Mouse (Mus musculus) MEL (cell line): ENCODE results near the gene Fam199x. TPM values are rescaled to one million over a fixed set of nuclear protein-coding genes. Genes with fewer than 3 reads are reported as not detected.

ENCODE experiments used
- DNase-seq: peaks from one replicate; pipeline ENCODE4 v3.0.0; 2011; ENCODE audit warnings: low read depth, low spot score
- H3K27ac ChIP-seq: 2 replicates; pipeline ENCODE4 v1.5.1; 2012; ENCODE audit warnings: low read depth, mild to moderate bottlenecking, control low read depth, low read length, moderate library complexity; ENCODE audit not compliant: control insufficient read depth
- H3K27me3 ChIP-seq, 2 experiments: fragments of 150-350 bp in 1 of 2; sonication (generic) in 1 of 2; 2 replicates each; pipeline ENCODE4 v1.6.1; 2012; ENCODE audit warnings: low read length in 2 of 2, mild to moderate bottlenecking in 2 of 2, improper control_type of control experiment in 1 of 2, moderate library complexity in 1 of 2; ENCODE audit not compliant: insufficient read depth in 2 of 2, control insufficient read depth in 1 of 2
- H3K36me3 ChIP-seq, 2 experiments: 2 replicates each; pipeline ENCODE4 v1.6.1; 2012 to 2014; ENCODE audit warnings: low read length in 2 of 2, improper control_type of control experiment in 1 of 2, inconsistent platforms in 1 of 2, mild to moderate bottlenecking in 1 of 2; ENCODE audit not compliant: insufficient read depth in 2 of 2, control insufficient read depth in 1 of 2
- H3K4me1 ChIP-seq, 2 experiments: fragments of 150-350 bp in 1 of 2; sonication (generic) in 1 of 2; 2 replicates each; pipeline ENCODE4 v1.6.1; 2012; ENCODE audit warnings: low read length in 2 of 2, improper control_type of control experiment in 1 of 2, mild to moderate bottlenecking in 1 of 2; ENCODE audit not compliant: insufficient read depth in 2 of 2, control insufficient read depth in 1 of 2
- H3K4me3 ChIP-seq, 2 experiments: fragments of 150-350 bp in 1 of 2; sonication (generic) in 1 of 2; 2 replicates each; pipeline ENCODE4 v1.5.1; 2012; ENCODE audit warnings: low read depth in 2 of 2, low read length in 2 of 2, mild to moderate bottlenecking in 2 of 2, moderate library complexity in 2 of 2, control low read depth in 1 of 2, improper control_type of control experiment in 1 of 2; ENCODE audit not compliant: control insufficient read depth in 1 of 2, insufficient read depth in 1 of 2
- H3K79me2 ChIP-seq: 2 replicates; pipeline ENCODE4 v1.6.1; 2012; ENCODE audit warnings: mild to moderate bottlenecking, low read length, moderate library complexity; ENCODE audit not compliant: control insufficient read depth, poor library complexity, insufficient read depth
- H3K9ac ChIP-seq: 2 replicates; pipeline ENCODE4 v1.6.1; 2012; ENCODE audit warnings: low read depth, mild to moderate bottlenecking, control low read depth, low read length, moderate library complexity; ENCODE audit not compliant: control insufficient read depth, poor library complexity, severe bottlenecking
- H3K9me3 ChIP-seq: fragments of 150-350 bp; sonication (generic); replicated peaks from 2 replicates; pipeline ENCODE4 v1.6.1; 2012; ENCODE audit warnings: mild to moderate bottlenecking, low read length, improper control_type of control experiment, moderate library complexity; ENCODE audit not compliant: insufficient read depth
- CHD1 ChIP-seq: IDR thresholded peaks from 2 replicates; pipeline ENCODE4 v1.6.1; 2012; ENCODE audit warnings: low read depth, mild to moderate bottlenecking, inconsistent platforms, low read length, improper control_type of control experiment
- CHD2 ChIP-seq: IDR thresholded peaks from 2 replicates; pipeline ENCODE4 v1.6.1; 2011; ENCODE audit warnings: low read length, improper control_type of control experiment
- CTCF ChIP-seq, 3 experiments: IDR thresholded peaks in 2 of 3; conservative IDR thresholded peaks in 1 of 3; 2 replicates each; pipeline ENCODE4 v1.5.1; 2011 to 2012; ENCODE audit warnings: low read length in 3 of 3, low read depth in 2 of 3, mild to moderate bottlenecking in 2 of 3, improper control_type of control experiment in 1 of 3, inconsistent platforms in 1 of 3, mixed read lengths in 1 of 3, moderate library complexity in 1 of 3; ENCODE audit not compliant: control insufficient read depth in 1 of 3, insufficient read depth in 1 of 3, poor library complexity in 1 of 3, severe bottlenecking in 1 of 3
- E2F4 ChIP-seq: IDR thresholded peaks from 2 replicates; pipeline ENCODE4 v1.6.1; 2011; ENCODE audit warnings: low read depth, low read length, improper control_type of control experiment, borderline replicate concordance
- ELF1 ChIP-seq: IDR thresholded peaks from 2 replicates; pipeline ENCODE4 v1.6.1; 2014; ENCODE audit warnings: low read depth, mild to moderate bottlenecking, inconsistent platforms, low read length, improper control_type of control experiment, moderate library complexity
- EP300 ChIP-seq, 2 experiments: IDR thresholded peaks; 2 replicates each; pipeline ENCODE4 v1.6.1; 2011; ENCODE audit warnings: improper control_type of control experiment in 2 of 2, low read length in 2 of 2, low read depth in 1 of 2, mild to moderate bottlenecking in 1 of 2
- ETS1 ChIP-seq: IDR thresholded peaks from 2 replicates; pipeline ENCODE4 v1.6.1; 2012; ENCODE audit warnings: low read depth, mild to moderate bottlenecking, inconsistent platforms, low read length, improper control_type of control experiment, moderate library complexity
- HCFC1 ChIP-seq: IDR thresholded peaks from 2 replicates; pipeline ENCODE4 v1.6.1; 2012; ENCODE audit warnings: low read depth, mild to moderate bottlenecking, inconsistent platforms, low read length, improper control_type of control experiment, moderate library complexity
- KAT2A ChIP-seq: conservative IDR thresholded peaks from 2 replicates; pipeline ENCODE4 v1.6.1; 2012; ENCODE audit warnings: low read depth, low read length, improper control_type of control experiment, inconsistent platforms
- MAX ChIP-seq: IDR thresholded peaks from 2 replicates; pipeline ENCODE4 v1.6.1; 2011; ENCODE audit warnings: low read length, improper control_type of control experiment
- MAZ ChIP-seq: IDR thresholded peaks from 2 replicates; pipeline ENCODE4 v1.6.1; 2012; ENCODE audit warnings: low read depth, mild to moderate bottlenecking, inconsistent platforms, low read length, improper control_type of control experiment
- MXI1 ChIP-seq: IDR thresholded peaks from 2 replicates; pipeline ENCODE4 v1.6.1; 2011; ENCODE audit warnings: mild to moderate bottlenecking, low read depth, low read length, improper control_type of control experiment
- MYB ChIP-seq: IDR thresholded peaks from 2 replicates; pipeline ENCODE4 v1.6.1; 2011; ENCODE audit warnings: mild to moderate bottlenecking, low read depth, low read length, improper control_type of control experiment
- MYC ChIP-seq: IDR thresholded peaks from 2 replicates; pipeline ENCODE4 v1.6.1; 2011; ENCODE audit warnings: low read depth, mild to moderate bottlenecking, low read length, improper control_type of control experiment, moderate library complexity
- NELFE ChIP-seq: IDR thresholded peaks from 2 replicates; pipeline ENCODE4 v1.6.1; 2011; ENCODE audit warnings: low read depth, low read length, improper control_type of control experiment
- NRF1 ChIP-seq: IDR thresholded peaks from 2 replicates; pipeline ENCODE4 v1.6.1; 2014; ENCODE audit warnings: low read depth, mild to moderate bottlenecking, inconsistent platforms, low read length, improper control_type of control experiment, moderate library complexity; ENCODE audit not compliant: poor library complexity, insufficient read depth, severe bottlenecking
- POLR2A ChIP-seq, 2 experiments: IDR thresholded peaks; 2 replicates each; pipeline ENCODE4 v1.6.1; 2011 to 2012; ENCODE audit warnings: low read length in 2 of 2, mild to moderate bottlenecking in 2 of 2, control low read depth in 1 of 2, improper control_type of control experiment in 1 of 2, low read depth in 1 of 2, moderate library complexity in 1 of 2; ENCODE audit not compliant: control insufficient read depth in 1 of 2, insufficient read depth in 1 of 2, poor library complexity in 1 of 2
- POLR2AphosphoS2 ChIP-seq: IDR thresholded peaks from 2 replicates; pipeline ENCODE4 v1.6.1; 2011; ENCODE audit warnings: low read length, improper control_type of control experiment
- RAD21 ChIP-seq: IDR thresholded peaks from 2 replicates; pipeline ENCODE4 v1.6.1; 2011; ENCODE audit warnings: mild to moderate bottlenecking, low read depth, low read length, improper control_type of control experiment
- SIN3A ChIP-seq: IDR thresholded peaks from 2 replicates; pipeline ENCODE4 v1.6.1; 2012; ENCODE audit warnings: low read length, improper control_type of control experiment, inconsistent platforms
- TBP ChIP-seq: IDR thresholded peaks from 2 replicates; pipeline ENCODE4 v1.8.0; 2011; ENCODE audit warnings: low read depth, low read length, improper control_type of control experiment
- TCF12 ChIP-seq: IDR thresholded peaks from 2 replicates; pipeline ENCODE4 v1.6.1; 2014; ENCODE audit warnings: low read depth, mild to moderate bottlenecking, inconsistent platforms, low read length, improper control_type of control experiment, moderate library complexity
- USF1 ChIP-seq: IDR thresholded peaks from 2 replicates; pipeline ENCODE4 v1.6.1; 2014; ENCODE audit warnings: low read depth, mild to moderate bottlenecking, inconsistent platforms, low read length, improper control_type of control experiment, moderate library complexity
- ZKSCAN1 ChIP-seq: IDR thresholded peaks from 2 replicates; pipeline ENCODE4 v1.6.1; 2012; ENCODE audit warnings: low read depth, mild to moderate bottlenecking, inconsistent platforms, low read length, improper control_type of control experiment, moderate library complexity
- polyA plus RNA-seq, 2 experiments: library from polyadenylated mRNA; stranded (reverse) in 1 of 2; unstranded in 1 of 2; fragments of >175 nt in 1 of 2; fragments of >200 nt in 1 of 2; gene quantifications; 2 replicates each; pipeline versions ENCODE4 v1.2.1 to v1.2.4; 2012; ENCODE audit warnings: low replicate concordance in 2 of 2, low read depth in 1 of 2; ENCODE audit not compliant: insufficient read length in 2 of 2, insufficient read depth in 1 of 2, missing spikeins in 1 of 2
- total RNA-seq: library from RNA; depleted of rRNA; stranded (reverse); fragments of 300-350 nt; gene quantifications from 2 replicates; pipeline ENCODE4 v1.2.3, GENCODE M21; 2012

The Fam199x gene
- total and polyA plus RNA-seq, 3 experiments, result 5.9 to 10.4 TPM; not detected in 1

- peaks cover 0 to 14% of the 10 kb centered on the region in 2 experiments; a peak in 2 of 4 replicates for H3K36me3 ChIP-seq
- peaks cover 0 to 9% of the 10 kb centered on the region in 2 experiments; a peak in 3 of 4 replicates for H3K4me1 ChIP-seq
- peaks cover 29% of the 10 kb centered on the region for H3K79me2 ChIP-seq
- H3K27me3 ChIP-seq, result no peaks in the 10 kb centered on the region
- peak within 1 kb of the TSS; percentile 81 for H3K9ac ChIP-seq
- H3K27ac ChIP-seq, result peak within 1 kb of the TSS; percentile 89
- peak; percentile 81; the same call in 1 of the 2 replicates for TF ChIP-seq MYC
- peak; percentile 64; the same call in 1 of the 2 replicates for TF ChIP-seq MAX
- peak; percentile 52; the same call in 1 of the 2 replicates for TF ChIP-seq TCF12
- TF ChIP-seq KAT2A, result peak; percentile 71
- no peak for TF ChIP-seq RAD21
- TF ChIP-seq USF1, result peak; percentile 31; the same call in 1 of the 2 replicates
- TF ChIP-seq NRF1, result no peak
- TF ChIP-seq MXI1, result peak; percentile 71; the same call in 1 of the 2 replicates
- peak; percentile 93 for TF ChIP-seq HCFC1
- peak in 1 of 2 experiments; percentile 35; a peak in 1 of 4 replicates for TF ChIP-seq EP300 (IDR thresholded peaks at IDR 0.05; ENCODE audit: low read depth in 1 of 2, low read length in 2 of 2)
- no peak for TF ChIP-seq ZKSCAN1
- peak in 1 of 2 experiments; percentile 69; a peak in 2 of 4 replicates for TF ChIP-seq POLR2A (IDR thresholded peaks at IDR 0.05; ENCODE audit: control insufficient read depth in 1 of 2, insufficient read depth in 1 of 2, low read depth in 1 of 2, low read length in 2 of 2, poor library complexity in 1 of 2)
- 0 out of 2 replicates have a peak, but pooled peaks have one; percentile 29 for TF ChIP-seq POLR2AphosphoS2
- TF ChIP-seq ELF1, result peak; percentile 68; the same call in 1 of the 2 replicates
- no peak for TF ChIP-seq E2F4
- no peak for TF ChIP-seq CTCF (IDR thresholded peaks at IDR 0.05 in 2 of 3, conservative IDR thresholded peaks at IDR 0.05 in 1 of 3; ENCODE audit: control insufficient read depth in 1 of 3, insufficient read depth in 1 of 3, low read depth in 2 of 3, low read length in 3 of 3, poor library complexity in 1 of 3, severe bottlenecking in 1 of 3)
- peak; percentile 74 for TF ChIP-seq ETS1
- no peak for TF ChIP-seq CHD1
- TF ChIP-seq SIN3A, result peak; percentile 89
- peak; percentile 77 for TF ChIP-seq TBP
- peak; percentile 25; the same call in 1 of the 2 replicates for TF ChIP-seq CHD2
- peak; percentile 61 for TF ChIP-seq NELFE
- TF ChIP-seq MYB, result peak; percentile 16; the same call in 1 of the 2 replicates
- peak; percentile 67 for TF ChIP-seq MAZ
- TF ChIP-seq, all 39 proteins: peak for 18
- DNase-seq, result peak; percentile 97
- peak within 1 kb of the TSS; percentile 84 to 99 for H3K4me3 ChIP-seq
- H3K9me3 ChIP-seq, result no peaks in the 10 kb centered on the region
Observed at GRCm38 (mm10) chrX:137038000-137038483, 11.4 kb upstream of the Fam199x start, which contains the start of gene Slc25a53. Slc25a53 (minus strand) TSS chrX:137038302.
